Mouse (Mus musculus): Measurements from ENCODE around the gene Slc6a11. TPM values are rescaled to one million over a fixed set of nuclear protein-coding genes. Genes with fewer than 3 reads are reported as not detected.

Slc6a11 gene
- polyA plus RNA-seq, 1 experiment from 2014 or later: not detected

- H3K4me1 ChIP-seq (ENCODE audit: insufficient read depth, low read depth, low read length): no peaks in the 10 kb centered on the region
- H3K27ac ChIP-seq (ENCODE audit: low read length): no peak overlapping the region
- WGBS: 4% methylated on average over 5 of the region's 5 CpGs
- H3K9ac ChIP-seq (replicated peaks; ENCODE audit: low read depth): no peak overlapping the region
- H3K4me3 ChIP-seq (ENCODE audit: low read depth, low read length): no peak overlapping the region
- TF ChIP-seq CTCF (IDR thresholded peaks at IDR 0.05): peak; percentile 93
- TF ChIP-seq EP300 (IDR thresholded peaks at IDR 0.05): no peak
- DNase-seq (ENCODE audit: low spot score) (peak; percentile 60), ATAC-seq (no peak)
- no peaks in the 10 kb centered on the region for H3K27me3 ChIP-seq (replicated peaks; ENCODE audit: insufficient read depth, low read length)
- H3K4me2 ChIP-seq (replicated peaks; ENCODE audit: low read depth, low read length): no peak overlapping the region
- no peaks in the 10 kb centered on the region for H3K36me3 ChIP-seq (ENCODE audit: insufficient read depth, low read length)
- H3K9me3 ChIP-seq (ENCODE audit: low read length): no peaks in the 10 kb centered on the region
Measured at GRCm38 (mm10) chr6:114250311-114250710, 119.3 kb downstream of the Slc6a11 start.

DNA sequence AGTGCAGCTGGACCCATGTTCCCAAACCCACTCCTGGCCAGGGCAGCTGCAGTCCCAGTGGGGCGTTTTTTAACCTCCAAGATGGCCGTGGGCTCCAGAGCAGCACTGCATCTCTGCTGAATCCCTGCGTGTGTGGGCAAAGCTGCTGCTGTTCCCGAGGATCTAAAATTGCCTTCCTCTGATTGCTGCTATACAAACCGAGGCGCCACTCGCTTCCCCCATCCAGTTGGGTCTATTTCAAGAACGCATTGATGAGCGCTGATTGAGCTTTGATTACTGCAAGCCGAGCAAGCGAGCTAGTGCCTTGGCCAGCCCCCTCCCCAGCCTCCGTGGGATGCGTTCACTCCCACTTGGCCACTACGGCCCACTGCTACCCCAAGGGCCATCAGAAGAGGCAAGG lies 123.9 kb downstream of the Slc6a11 start:
- Histone ChIP-seq H3K4me2 (replicated peaks; ENCODE audit: low read depth, low read length) (no peak overlapping the region), H3K4me1 (ENCODE audit: insufficient read depth, low read depth, low read length) (no peaks in the 10 kb centered on the region), H3K9ac (replicated peaks; ENCODE audit: low read depth) (no peak overlapping the region), H3K9me3 (ENCODE audit: low read length) (no peaks in the 10 kb centered on the region), H3K27ac (ENCODE audit: low read length) (no peak overlapping the region), H3K36me3 (ENCODE audit: insufficient read depth, low read length) (no peaks in the 10 kb centered on the region), H3K4me3 (ENCODE audit: low read depth, low read length) (no peak overlapping the region), H3K27me3 (replicated peaks; ENCODE audit: insufficient read depth, low read length) (no peaks in the 10 kb centered on the region)
- no peak for TF ChIP-seq CTCF (IDR thresholded peaks at IDR 0.05)
- no peak for TF ChIP-seq EP300 (IDR thresholded peaks at IDR 0.05)
- 77% methylated on average over 14 of the region's 14 CpGs for WGBS
- DNase-seq (ENCODE audit: low spot score) (no peak), ATAC-seq (no peak)

DNA sequence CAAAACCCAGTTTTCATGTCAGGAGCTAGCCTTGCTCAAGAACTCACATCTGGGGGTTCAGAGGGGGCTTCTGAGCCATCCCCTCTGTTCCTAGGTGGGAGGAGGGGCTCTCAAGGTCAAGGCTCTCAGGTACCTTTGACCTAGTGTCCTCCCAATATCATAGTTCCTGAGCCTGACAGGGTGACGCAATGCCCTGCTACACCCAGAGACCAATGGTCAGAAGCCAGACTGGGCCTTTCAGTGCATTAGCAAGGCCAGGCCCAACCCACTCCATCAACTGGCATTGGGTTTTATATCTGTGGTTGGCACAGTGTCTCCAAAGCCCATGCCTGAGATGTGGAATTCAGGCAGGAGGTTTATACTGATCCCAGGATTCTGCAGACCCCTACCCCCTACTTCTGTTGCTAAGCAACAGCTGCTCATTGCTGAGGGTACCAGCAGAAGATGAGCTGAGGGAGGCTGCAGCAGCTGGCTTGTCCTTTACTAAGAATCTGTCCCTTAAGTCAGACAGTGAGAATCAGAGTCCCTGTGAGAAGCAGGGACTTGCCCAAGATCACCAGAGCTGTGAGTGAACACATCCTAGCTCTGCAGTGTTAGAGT lies 126.8 kb downstream of the Slc6a11 start:
- H3K4me3 ChIP-seq (ENCODE audit: low read depth, low read length): no peak overlapping the region
- no peaks in the 10 kb centered on the region for H3K27me3 ChIP-seq (replicated peaks; ENCODE audit: insufficient read depth, low read length)
- no peaks in the 10 kb centered on the region for H3K4me1 ChIP-seq (ENCODE audit: insufficient read depth, low read depth, low read length)
- no peak overlapping the region for H3K4me2 ChIP-seq (replicated peaks; ENCODE audit: low read depth, low read length)
- DNase-seq (ENCODE audit: low spot score) (no peak), ATAC-seq (no peak)
- H3K36me3 ChIP-seq (ENCODE audit: insufficient read depth, low read length): no peaks in the 10 kb centered on the region
- no peak overlapping the region for H3K27ac ChIP-seq (ENCODE audit: low read length)
- no peak overlapping the region for H3K9ac ChIP-seq (replicated peaks; ENCODE audit: low read depth)
- H3K9me3 ChIP-seq (ENCODE audit: low read length): no peaks in the 10 kb centered on the region
- TF ChIP-seq CTCF (IDR thresholded peaks at IDR 0.05) (no peak), EP300 (IDR thresholded peaks at IDR 0.05) (no peak)
- 73% methylated on average over 1 of the region's 1 CpGs for WGBS

DNA sequence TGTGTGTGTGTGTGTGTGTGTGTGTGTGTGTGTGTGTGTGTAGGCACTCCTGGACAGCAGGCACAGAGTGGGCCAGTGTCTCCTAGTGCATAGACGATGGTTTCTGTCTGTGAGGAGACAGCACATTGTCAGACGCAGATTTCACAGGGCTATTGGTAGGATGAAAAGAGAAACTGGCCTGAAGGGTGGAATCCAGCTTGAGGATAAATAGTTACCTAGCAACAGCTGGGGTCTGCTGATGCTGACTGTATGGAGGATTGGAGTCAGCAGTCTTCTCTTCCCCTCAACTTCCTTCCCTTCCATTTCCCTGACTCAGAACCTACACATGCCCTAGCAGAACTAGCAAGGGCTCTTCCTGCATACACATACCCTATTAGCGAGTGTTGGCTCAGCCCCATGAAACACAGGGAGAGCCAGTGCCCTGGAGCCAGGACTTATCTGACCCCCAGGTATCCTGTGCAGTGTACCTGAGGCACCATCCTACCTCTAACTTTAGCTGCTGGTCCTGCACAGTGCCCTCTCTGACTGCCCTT lies 127.7 kb downstream of the Slc6a11 start:
- Histone ChIP-seq H3K4me2 (replicated peaks; ENCODE audit: low read depth, low read length) (no peak overlapping the region), H3K9me3 (ENCODE audit: low read length) (no peaks in the 10 kb centered on the region), H3K27ac (ENCODE audit: low read length) (no peak overlapping the region), H3K36me3 (ENCODE audit: insufficient read depth, low read length) (no peaks in the 10 kb centered on the region), H3K4me1 (ENCODE audit: insufficient read depth, low read depth, low read length) (no peaks in the 10 kb centered on the region), H3K4me3 (ENCODE audit: low read depth, low read length) (no peak overlapping the region), H3K9ac (replicated peaks; ENCODE audit: low read depth) (no peak overlapping the region), H3K27me3 (replicated peaks; ENCODE audit: insufficient read depth, low read length) (no peaks in the 10 kb centered on the region)
- WGBS: 70% methylated on average over 3 of the region's 3 CpGs
- DNase-seq (ENCODE audit: low spot score) (no peak), ATAC-seq (no peak)
- TF ChIP-seq CTCF (IDR thresholded peaks at IDR 0.05): no peak
- TF ChIP-seq EP300 (IDR thresholded peaks at IDR 0.05): no peak

- Histone ChIP-seq H3K9me3 (ENCODE audit: low read length) (no peaks in the 10 kb centered on the region), H3K27ac (ENCODE audit: low read length) (no peak overlapping the region), H3K36me3 (ENCODE audit: insufficient read depth, low read length) (no peaks in the 10 kb centered on the region), H3K27me3 (replicated peaks; ENCODE audit: insufficient read depth, low read length) (no peaks in the 10 kb centered on the region), H3K4me1 (ENCODE audit: insufficient read depth, low read depth, low read length) (no peaks in the 10 kb centered on the region), H3K9ac (replicated peaks; ENCODE audit: low read depth) (no peak overlapping the region), H3K4me2 (replicated peaks; ENCODE audit: low read depth, low read length) (no peak overlapping the region), H3K4me3 (ENCODE audit: low read depth, low read length) (no peak overlapping the region)
- 56% methylated on average over 6 of the region's 6 CpGs for WGBS
- no peak for TF ChIP-seq CTCF (IDR thresholded peaks at IDR 0.05)
- TF ChIP-seq EP300 (IDR thresholded peaks at IDR 0.05): no peak
- no peak for DNase-seq (ENCODE audit: low spot score)
- no peak for ATAC-seq
Measured at GRCm38 (mm10) chr6:114261609-114262008, 130.6 kb downstream of the Slc6a11 start.

DNA sequence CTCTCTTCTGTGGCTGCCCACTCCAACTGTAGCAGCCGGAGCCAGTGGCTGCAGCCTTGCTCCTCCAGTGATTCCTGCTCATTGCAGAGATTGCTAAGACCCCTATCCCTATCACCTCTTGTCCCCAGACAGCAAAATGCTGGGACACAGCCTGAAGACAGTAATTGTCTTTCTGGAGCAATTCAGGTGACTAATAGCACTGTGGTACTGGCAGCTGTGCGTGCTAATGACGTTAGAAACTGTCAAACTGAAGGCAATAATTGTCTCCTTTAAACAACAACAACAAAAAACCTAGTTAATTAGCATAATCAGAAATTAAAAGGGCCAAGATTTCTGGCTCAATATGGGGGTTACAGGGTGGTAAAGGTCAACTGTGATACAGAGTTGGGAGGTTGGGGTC lies 133.0 kb downstream of the Slc6a11 start:
- no peak for TF ChIP-seq EP300 (IDR thresholded peaks at IDR 0.05)
- TF ChIP-seq CTCF (IDR thresholded peaks at IDR 0.05): no peak
- Histone ChIP-seq H3K9me3 (ENCODE audit: low read length) (no peaks in the 10 kb centered on the region), H3K36me3 (ENCODE audit: insufficient read depth, low read length) (no peaks in the 10 kb centered on the region), H3K4me2 (replicated peaks; ENCODE audit: low read depth, low read length) (no peak overlapping the region), H3K27me3 (replicated peaks; ENCODE audit: insufficient read depth, low read length) (no peaks in the 10 kb centered on the region), H3K4me1 (ENCODE audit: insufficient read depth, low read depth, low read length) (no peaks in the 10 kb centered on the region), H3K9ac (replicated peaks; ENCODE audit: low read depth) (no peak overlapping the region), H3K4me3 (ENCODE audit: low read depth, low read length) (no peak overlapping the region), H3K27ac (ENCODE audit: low read length) (no peak overlapping the region)
- 64% methylated on average over 3 of the region's 3 CpGs for WGBS
- ATAC-seq: no peak
- DNase-seq (ENCODE audit: low spot score): no peak

Data from lung, postnatal 0 days (tissue).